Mouse (Mus musculus) liver, embryonic 18 days (tissue): Measurements from ENCODE around the gene Ube2g1. TPM values are rescaled to one million over a fixed set of nuclear protein-coding genes. Genes with fewer than 3 reads are reported as not detected.

Source experiments
- polyA plus RNA-seq: library from polyadenylated mRNA; depleted of rRNA; stranded (reverse); fragments of >200 nt; gene quantifications from 2 replicates; pipeline ENCODE4 v1.2.3, GENCODE M21; 2012; rRNA removed

Gene Ube2g1
- polyA plus RNA-seq, result 10.9 and 12.2 TPM in 2 replicates

DNA sequence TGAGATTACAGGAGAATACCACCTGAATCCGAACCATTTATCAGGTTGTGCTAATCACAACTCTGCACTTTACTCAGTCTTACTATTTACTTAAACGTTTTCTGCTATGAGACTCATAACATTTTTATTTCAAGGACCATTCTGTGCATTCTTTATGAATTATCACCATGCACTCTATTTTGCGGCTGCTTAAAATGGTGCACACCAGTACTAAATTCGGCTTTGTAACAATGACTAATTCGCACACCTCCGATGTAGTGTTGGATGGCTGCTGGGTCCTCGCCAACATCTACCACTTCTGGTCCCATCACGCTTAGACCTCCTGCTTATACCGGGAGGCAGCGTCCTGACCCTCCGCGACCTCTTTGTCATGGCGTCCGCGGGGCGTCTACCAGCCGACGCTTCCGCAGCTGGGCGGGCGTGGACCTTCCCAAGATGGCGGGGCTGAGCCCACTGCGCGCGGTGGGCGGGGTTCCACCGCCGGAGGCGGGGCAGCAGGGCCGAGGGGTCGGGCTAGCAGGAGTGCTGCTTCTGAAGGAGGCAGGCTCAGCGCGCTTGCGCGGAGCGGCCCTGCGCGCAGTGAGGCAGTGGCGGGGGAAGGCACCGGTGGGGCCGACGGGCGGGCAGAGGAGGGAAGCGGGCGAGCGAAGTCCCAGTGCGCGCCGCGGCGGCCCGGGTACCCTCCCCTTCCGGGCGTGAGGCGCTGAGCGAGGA lies at the start of gene Ube2g1:
Gene Ube2g1 (plus strand): TSS at position 590 of the 714 bp plus-strand sequence.

DNA sequence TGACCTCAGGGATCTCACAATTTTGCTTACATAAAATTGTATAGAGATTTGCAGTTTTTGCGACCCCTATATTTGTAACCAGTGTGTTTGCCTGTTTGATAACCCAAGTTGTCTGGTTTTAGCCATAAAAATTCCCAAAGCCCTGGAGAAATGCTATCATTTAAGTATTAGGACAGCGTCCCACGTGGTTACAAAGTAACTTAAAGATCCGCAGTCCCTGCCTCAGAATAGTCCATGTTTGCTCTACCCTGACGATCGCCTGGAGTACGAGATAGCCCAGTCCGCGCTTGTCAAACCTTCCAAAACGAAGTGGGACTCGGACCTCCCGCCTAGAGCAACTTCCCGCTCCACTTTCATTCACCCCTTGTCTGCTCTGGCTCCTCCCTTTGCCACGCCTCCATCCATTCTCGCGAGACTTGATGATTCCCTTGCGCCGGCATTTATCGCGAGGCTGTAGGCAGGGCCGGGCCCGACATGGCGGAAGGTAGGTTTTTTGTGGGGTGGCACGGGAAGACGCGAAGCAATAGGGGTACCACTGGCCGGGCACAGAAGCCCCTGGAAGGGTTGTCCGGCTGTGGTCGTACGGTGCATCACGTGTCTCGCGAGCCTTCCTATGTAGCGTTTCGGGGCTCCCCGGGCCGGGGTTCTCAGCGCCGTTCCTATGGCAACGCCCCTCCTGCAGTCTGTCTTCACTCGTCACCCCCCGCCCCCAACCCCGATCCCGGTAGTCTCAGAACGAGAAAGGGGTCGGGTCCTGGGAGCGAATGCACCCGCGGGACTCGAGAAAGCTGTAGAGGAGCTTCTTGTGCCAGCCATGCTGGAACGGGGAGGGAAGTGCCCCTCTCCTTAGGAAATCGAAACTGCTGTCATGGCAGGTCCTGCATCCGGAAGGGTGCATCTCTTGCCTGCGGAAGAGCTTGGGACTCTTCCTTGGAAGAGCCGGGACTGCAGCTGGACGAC lies 82.7 kb downstream of the Ube2g1 start, which contains the start of gene Ankfy1:
Gene Ankfy1 (plus strand): TSS at position 456 of the 960 bp plus-strand sequence.

Other genes with a start within 250 kb of the Ube2g1 start
- gene Tekt1, start 244.8 kb upstream of the Ube2g1 start, polyA plus RNA-seq, result 0.03 and 0.08 TPM in 2 replicates
- 1.7 and 1.8 TPM in 2 replicates for gene Smtnl2, start 195.6 kb upstream of the Ube2g1 start, polyA plus RNA-seq
- 1.2 and 1.5 TPM in 2 replicates for gene Ggt6, start 171.8 kb upstream of the Ube2g1 start, polyA plus RNA-seq
- gene Mybbp1a, start 165.9 kb upstream of the Ube2g1 start, polyA plus RNA-seq, result 29.7 and 33.8 TPM in 2 replicates
- 8.8 and 9.3 TPM in 2 replicates for gene Spns2, start 117.4 kb upstream of the Ube2g1 start, polyA plus RNA-seq
- gene Spns3, start 56.8 kb upstream of the Ube2g1 start, polyA plus RNA-seq, result 1.6 and 1.8 TPM in 2 replicates
- 10.3 and 10.6 TPM in 2 replicates for gene Ankfy1, start 82.7 kb downstream of the Ube2g1 start, polyA plus RNA-seq
- 2.1 and 2.3 TPM in 2 replicates for gene Cyb5d2, start 188.9 kb downstream of the Ube2g1 start, polyA plus RNA-seq
- 4.4 and 5.4 TPM in 2 replicates for gene Zzef1, start 188.9 kb downstream of the Ube2g1 start, polyA plus RNA-seq